Comparison of ENCODE assay signal across 8 mouse cellular contexts in genomic region chr6:87850155-87850899, GRCm38 (mm10). TPM values are rescaled to one million over a fixed set of nuclear protein-coding genes. Genes with fewer than 3 reads are reported as not detected.
DNase-seq lines count a peak whose midpoint lies in the region; ATAC-seq and TF ChIP-seq lines count a peak whose summit lies in the region.

No protein-coding gene starts in this region.

- H3K4me2 ChIP-seq in embryonic facial prominence, embryonic 12.5 days (replicated peaks): peak overlapping the region; percentile 74
- peak overlapping the region; percentile 94 for H3K4me2 ChIP-seq in liver, postnatal 0 days (ENCODE audit: low read depth, low read length)
- peak overlapping the region; percentile 61 for H3K4me2 ChIP-seq in neural tube, embryonic 14.5 days (ENCODE audit: low read depth, low read length)

- peaks cover 36% of the 10 kb centered on the region for H3K36me3 ChIP-seq in ES-Bruce4 (ENCODE audit: control insufficient read depth, insufficient read depth, low read length, poor library complexity, severe bottlenecking)
- peaks cover 14% of the 10 kb centered on the region for H3K36me3 ChIP-seq in embryonic facial prominence, embryonic 12.5 days
- peaks cover 33% of the 10 kb centered on the region for H3K36me3 ChIP-seq in heart, embryonic 10.5 days
- peaks cover 30% of the 10 kb centered on the region for H3K36me3 ChIP-seq in liver, postnatal 0 days (replicated peaks; ENCODE audit: insufficient read depth, low read length)
- H3K36me3 ChIP-seq in neural tube, embryonic 14.5 days (ENCODE audit: control insufficient read depth, insufficient read depth, low read length): peaks cover 10% of the 10 kb centered on the region; the same call in 1 of the 2 replicates

- peak; percentile 82 for DNase-seq in adrenal gland, adult 2 months
- no peak for DNase-seq in heart, embryonic 10.5 days (ENCODE audit: low spot score)
- DNase-seq in kidney, adult 8-10 months: peak; percentile 26 to 51
- DNase-seq in liver, postnatal 0 days: peak; percentile 68

- no peak for TF ChIP-seq EP300 in ES-Bruce4 (IDR thresholded peaks at IDR 0.05; ENCODE audit: insufficient read depth, low read depth, low read length)
- TF ChIP-seq EP300 in liver, postnatal 0 days (IDR thresholded peaks at IDR 0.05; ENCODE audit: low read depth): no peak

- no peaks in the 10 kb centered on the region for H3K9me3 ChIP-seq in ES-Bruce4 (replicated peaks; ENCODE audit: control insufficient read depth, insufficient read depth, low read length, poor library complexity, severe bottlenecking)
- no peaks in the 10 kb centered on the region for H3K9me3 ChIP-seq in embryonic facial prominence, embryonic 12.5 days
- H3K9me3 ChIP-seq in heart, embryonic 10.5 days: no peaks in the 10 kb centered on the region
- H3K9me3 ChIP-seq in liver, postnatal 0 days (ENCODE audit: low read length): no peaks in the 10 kb centered on the region
- H3K9me3 ChIP-seq in neural tube, embryonic 14.5 days (ENCODE audit: control insufficient read depth, low read length): no peaks in the 10 kb centered on the region

- TF ChIP-seq CTCF in ES-Bruce4 (IDR thresholded peaks at IDR 0.05; ENCODE audit: low read depth, low read length): no peak
- TF ChIP-seq CTCF in liver, postnatal 0 days (IDR thresholded peaks at IDR 0.05; ENCODE audit: low read depth): no peak

- no peaks in the 10 kb centered on the region for H3K4me1 ChIP-seq in ES-Bruce4 (ENCODE audit: control insufficient read depth, insufficient read depth, low read length)
- peaks cover 24% of the 10 kb centered on the region for H3K4me1 ChIP-seq in embryonic facial prominence, embryonic 12.5 days
- H3K4me1 ChIP-seq in heart, embryonic 10.5 days: peaks cover 20% of the 10 kb centered on the region; the same call in 1 of the 2 replicates
- H3K4me1 ChIP-seq in liver, postnatal 0 days (ENCODE audit: insufficient read depth): peaks cover 28% of the 10 kb centered on the region
- H3K4me1 ChIP-seq in neural tube, embryonic 14.5 days (ENCODE audit: control insufficient read depth, insufficient read depth, low read length): peaks cover 16% of the 10 kb centered on the region

- peak overlapping the region; percentile 96 for H3K9ac ChIP-seq in ES-Bruce4 (ENCODE audit: low read depth, poor library complexity, severe bottlenecking)
- peak overlapping the region; percentile 100 for H3K9ac ChIP-seq in embryonic facial prominence, embryonic 12.5 days
- peak overlapping the region; percentile 100 for H3K9ac ChIP-seq in liver, postnatal 0 days (replicated peaks)
- H3K9ac ChIP-seq in neural tube, embryonic 14.5 days (replicated peaks; ENCODE audit: low read depth, low read length): peak overlapping the region; percentile 97

- under 1% methylated on average over 73 of the region's 73 CpGs for WGBS in embryonic facial prominence, embryonic 12.5 days
- under 1% methylated on average over 73 of the region's 73 CpGs for WGBS in heart, embryonic 10.5 days
- WGBS in liver, postnatal 0 days (ENCODE audit: insufficient replicate concordance): 2% methylated on average over 61 of the region's 73 CpGs
- under 1% methylated on average over 72 of the region's 73 CpGs for WGBS in neural tube, embryonic 14.5 days

- peak overlapping the region; percentile 64 for H3K27ac ChIP-seq in ES-Bruce4 (ENCODE audit: insufficient read depth, low read length)
- H3K27ac ChIP-seq in embryonic facial prominence, embryonic 12.5 days: peak overlapping the region; percentile 96
- H3K27ac ChIP-seq in heart, embryonic 10.5 days: peak overlapping the region; percentile 100
- peak overlapping the region; percentile 99 for H3K27ac ChIP-seq in liver, postnatal 0 days (ENCODE audit: low read depth)
- peak overlapping the region; percentile 93 for H3K27ac ChIP-seq in neural tube, embryonic 14.5 days (ENCODE audit: low read depth, low read length)

- peak; percentile 78 for ATAC-seq in embryonic facial prominence, embryonic 12.5 days (ENCODE audit: insufficient number of reproducible peaks, insufficient read depth, low FRiP score, low TSS enrichment)
- peak; percentile 59 for ATAC-seq in liver, postnatal 0 days
- peak; percentile 73 for ATAC-seq in neural tube, embryonic 14.5 days (ENCODE audit: low read depth)
- ATAC-seq in megakaryocyte progenitor cell, adult 5-6 weeks (replicated peaks; ENCODE audit: poor library complexity): no peak

- H3K27me3 ChIP-seq in ES-Bruce4 (ENCODE audit: control insufficient read depth, insufficient read depth, low read length, poor library complexity, severe bottlenecking): no peaks in the 10 kb centered on the region
- H3K27me3 ChIP-seq in embryonic facial prominence, embryonic 12.5 days: no peaks in the 10 kb centered on the region
- no peaks in the 10 kb centered on the region for H3K27me3 ChIP-seq in heart, embryonic 10.5 days (ENCODE audit: insufficient read depth, poor library complexity, severe bottlenecking)
- no peaks in the 10 kb centered on the region for H3K27me3 ChIP-seq in liver, postnatal 0 days (ENCODE audit: insufficient read depth, low read length)
- no peaks in the 10 kb centered on the region for H3K27me3 ChIP-seq in neural tube, embryonic 14.5 days (ENCODE audit: control insufficient read depth, insufficient read depth, low read length)

- peak overlapping the region; percentile 87 for H3K4me3 ChIP-seq in ES-Bruce4 (ENCODE audit: low read depth, low read length)
- peak overlapping the region; percentile 100 for H3K4me3 ChIP-seq in embryonic facial prominence, embryonic 12.5 days
- peak overlapping the region; percentile 100 for H3K4me3 ChIP-seq in heart, embryonic 10.5 days
- peak overlapping the region; percentile 99 for H3K4me3 ChIP-seq in liver, postnatal 0 days (ENCODE audit: low read depth, low read length)
- peak overlapping the region; percentile 100 for H3K4me3 ChIP-seq in neural tube, embryonic 14.5 days (ENCODE audit: low read depth, low read length)

- no peak for TF ChIP-seq POLR2A in ES-Bruce4 (IDR thresholded peaks at IDR 0.05; ENCODE audit: insufficient read depth, low read length)

RNA-seq across cellular contexts. Expression of gene Cnbp, which starts 0.6 kb away (rescaled TPM):
- polyA plus RNA-seq in ES-Bruce4 (2011; ENCODE audit: insufficient read depth, insufficient read length, low read depth, missing spikeins): 466 and 481 TPM in 2 replicates
- total RNA-seq in adrenal gland, adult 2 months (2021): 100 to 1,000 TPM; 333 to 380 TPM
- polyA plus RNA-seq in adrenal gland, adult 2 months (2012; rRNA removed): 73.9 and 76.1 TPM in 2 replicates
- polyA plus RNA-seq in embryonic facial prominence, embryonic 12.5 days (2016; fragmentation: Nextera tagmentation; extraction: Ambion mirVana): 1,060 and 1,087 TPM in 2 replicates
- polyA plus RNA-seq in heart, embryonic 10.5 days (2016; fragmentation: Nextera tagmentation; extraction: Ambion mirVana): 999 and 1,260 TPM in 2 replicates
- polyA plus RNA-seq in liver, postnatal 0 days (2015; fragmentation: Nextera tagmentation; extraction: Ambion mirVana): 445 and 452 TPM in 2 replicates
- 529 and 532 TPM in 2 replicates for polyA plus RNA-seq in neural tube, embryonic 14.5 days (2014; fragmentation: Nextera tagmentation; extraction: Ambion mirVana)
- 670 and 676 TPM in 2 replicates for total RNA-seq in megakaryocyte progenitor cell, adult 5-6 weeks (2015)
- total RNA-seq in megakaryocyte progenitor cell, adult 5-6 weeks (2017): 953 and 1,115 TPM in 2 replicates

RNA-seq across cellular contexts. Expression of gene Isy1, which starts 11.7 kb away (rescaled TPM):
- 56.0 and 69.3 TPM in 2 replicates for polyA plus RNA-seq in ES-Bruce4 (2011; ENCODE audit: insufficient read depth, insufficient read length, low read depth, missing spikeins)
- 10 to 100 TPM; 44.4 to 55.6 TPM for total RNA-seq in adrenal gland, adult 2 months (2021)
- polyA plus RNA-seq in adrenal gland, adult 2 months (2012; rRNA removed): 3.1 and 3.8 TPM in 2 replicates
- 55.1 and 60.5 TPM in 2 replicates for polyA plus RNA-seq in embryonic facial prominence, embryonic 12.5 days (2016; fragmentation: Nextera tagmentation; extraction: Ambion mirVana)
- polyA plus RNA-seq in heart, embryonic 10.5 days (2016; fragmentation: Nextera tagmentation; extraction: Ambion mirVana): 31.6 and 44.0 TPM in 2 replicates
- 19.7 and 19.8 TPM in 2 replicates for polyA plus RNA-seq in liver, postnatal 0 days (2015; fragmentation: Nextera tagmentation; extraction: Ambion mirVana)
- 25.1 and 27.2 TPM in 2 replicates for polyA plus RNA-seq in neural tube, embryonic 14.5 days (2014; fragmentation: Nextera tagmentation; extraction: Ambion mirVana)
- total RNA-seq in megakaryocyte progenitor cell, adult 5-6 weeks (2015): 27.8 and 32.1 TPM in 2 replicates
- total RNA-seq in megakaryocyte progenitor cell, adult 5-6 weeks (2017): 115 and 136 TPM in 2 replicates

RNA-seq across cellular contexts. Expression of gene Gm45140, which starts 14.7 kb away (rescaled TPM):
- polyA plus RNA-seq in ES-Bruce4 (2011; ENCODE audit: insufficient read depth, insufficient read length, low read depth, missing spikeins): 1.6 and 3.6 TPM in 2 replicates
- total RNA-seq in adrenal gland, adult 2 months (2021): 1 to 10 TPM; 2.5 TPM
- polyA plus RNA-seq in adrenal gland, adult 2 months (2012; rRNA removed): 0.02 and 0.15 TPM in 2 replicates
- polyA plus RNA-seq in embryonic facial prominence, embryonic 12.5 days (2016; fragmentation: Nextera tagmentation; extraction: Ambion mirVana): 3.9 and 4.2 TPM in 2 replicates
- polyA plus RNA-seq in heart, embryonic 10.5 days (2016; fragmentation: Nextera tagmentation; extraction: Ambion mirVana): 2.3 and 2.5 TPM in 2 replicates
- polyA plus RNA-seq in liver, postnatal 0 days (2015; fragmentation: Nextera tagmentation; extraction: Ambion mirVana): 2.8 and 3.2 TPM in 2 replicates
- 1.9 and 3.9 TPM in 2 replicates for polyA plus RNA-seq in neural tube, embryonic 14.5 days (2014; fragmentation: Nextera tagmentation; extraction: Ambion mirVana)
- total RNA-seq in megakaryocyte progenitor cell, adult 5-6 weeks (2015): 2.2 and 3.7 TPM in 2 replicates
- total RNA-seq in megakaryocyte progenitor cell, adult 5-6 weeks (2017): 17.4 and 19.9 TPM in 2 replicates

RNA-seq across cellular contexts. Expression of gene Copg1, which starts 37.3 kb away (rescaled TPM):
- polyA plus RNA-seq in ES-Bruce4 (2011; ENCODE audit: insufficient read depth, insufficient read length, low read depth, missing spikeins): 73.3 and 74.5 TPM in 2 replicates
- 100 to 1,000 TPM; 102 to 104 TPM for total RNA-seq in adrenal gland, adult 2 months (2021)
- 26.0 and 41.0 TPM in 2 replicates for polyA plus RNA-seq in adrenal gland, adult 2 months (2012; rRNA removed)
- 176 and 177 TPM in 2 replicates for polyA plus RNA-seq in embryonic facial prominence, embryonic 12.5 days (2016; fragmentation: Nextera tagmentation; extraction: Ambion mirVana)
- 173 and 179 TPM in 2 replicates for polyA plus RNA-seq in heart, embryonic 10.5 days (2016; fragmentation: Nextera tagmentation; extraction: Ambion mirVana)
- 30.4 and 35.3 TPM in 2 replicates for polyA plus RNA-seq in liver, postnatal 0 days (2015; fragmentation: Nextera tagmentation; extraction: Ambion mirVana)
- 202 and 213 TPM in 2 replicates for polyA plus RNA-seq in neural tube, embryonic 14.5 days (2014; fragmentation: Nextera tagmentation; extraction: Ambion mirVana)
- total RNA-seq in megakaryocyte progenitor cell, adult 5-6 weeks (2015): 40.1 and 43.2 TPM in 2 replicates
- 67.2 and 75.4 TPM in 2 replicates for total RNA-seq in megakaryocyte progenitor cell, adult 5-6 weeks (2017)

RNA-seq across cellular contexts. Expression of gene Rab43, which starts 38.4 kb away (rescaled TPM):
- polyA plus RNA-seq in ES-Bruce4 (2011; ENCODE audit: insufficient read depth, insufficient read length, low read depth, missing spikeins): 1.6 and 2.5 TPM in 2 replicates
- total RNA-seq in adrenal gland, adult 2 months (2021): 10 to 100 TPM; 28.0 to 28.2 TPM
- 27.6 and 30.6 TPM in 2 replicates for polyA plus RNA-seq in adrenal gland, adult 2 months (2012; rRNA removed)
- polyA plus RNA-seq in embryonic facial prominence, embryonic 12.5 days (2016; fragmentation: Nextera tagmentation; extraction: Ambion mirVana): 10.8 and 12.0 TPM in 2 replicates
- polyA plus RNA-seq in heart, embryonic 10.5 days (2016; fragmentation: Nextera tagmentation; extraction: Ambion mirVana): 4.4 and 5.1 TPM in 2 replicates
- polyA plus RNA-seq in liver, postnatal 0 days (2015; fragmentation: Nextera tagmentation; extraction: Ambion mirVana): 44.4 and 45.4 TPM in 2 replicates
- 8.9 and 12.3 TPM in 2 replicates for polyA plus RNA-seq in neural tube, embryonic 14.5 days (2014; fragmentation: Nextera tagmentation; extraction: Ambion mirVana)
- total RNA-seq in megakaryocyte progenitor cell, adult 5-6 weeks (2015): 12.7 and 17.9 TPM in 2 replicates
- 3.5 and 5.1 TPM in 2 replicates for total RNA-seq in megakaryocyte progenitor cell, adult 5-6 weeks (2017)
